In genomic region chr5:120502147-120502621, GRCm38 (mm10) we compare ENCODE assay signal across 10 mouse cellular contexts. TPM values are rescaled to one million over a fixed set of nuclear protein-coding genes. Genes with fewer than 3 reads are reported as not detected.
DNase-seq lines count a peak whose midpoint lies in the region; ATAC-seq and TF ChIP-seq lines count a peak whose summit lies in the region.
"Had no signal": no experiment of that assay in that cellular context is flagged by ENCODE, and none has a peak within 500 bp of the region (broad histone marks: within the 10 kb centered on the region; RNA-seq: fewer than 3 reads in every experiment).

No protein-coding gene starts in this region.

- no peak for ATAC-seq in limb, embryonic 13.5 days (ENCODE audit: low FRiP score, low read depth)

- H3K27ac ChIP-seq in limb, embryonic 13.5 days, result no peak overlapping the region

- intact Hi-C loops in heart, postnatal 10 days (cut with DNase I), result no loop called here

- peaks cover 11% of the 10 kb centered on the region for H3K27me3 ChIP-seq in E14TG2a.4 (ENCODE audit: insufficient read depth, low read length)
- H3K27me3 ChIP-seq in limb, embryonic 13.5 days, result no peaks in the 10 kb centered on the region
- H3K27me3 ChIP-seq: Patski had no signal

- peak overlapping the region; percentile 92 for H3K9ac ChIP-seq in limb, embryonic 13.5 days

- peaks cover 27% of the 10 kb centered on the region for H3K36me3 ChIP-seq in E14TG2a.4 (ENCODE audit: insufficient read depth, low read length)
- peaks cover 16% of the 10 kb centered on the region; the same call in 1 of the 2 replicates for H3K36me3 ChIP-seq in limb, embryonic 13.5 days

- no peak for TF ChIP-seq CTCF in E14TG2a.4 (conservative IDR thresholded peaks at IDR 0.05; ENCODE audit: low read length)

- peak overlapping the region; percentile 99 for H3K4me3 ChIP-seq in E14TG2a.4 (replicated peaks; ENCODE audit: low read length)
- H3K4me3 ChIP-seq in limb, embryonic 13.5 days, result peak overlapping the region; percentile 90

- peak overlapping the region; percentile 97 for H3K4me2 ChIP-seq in limb, embryonic 13.5 days (replicated peaks)

- H3K4me1 ChIP-seq in E14TG2a.4 (replicated peaks; ENCODE audit: low read depth, low read length), result peaks cover 46% of the 10 kb centered on the region
- H3K4me1 ChIP-seq in limb, embryonic 13.5 days, result peaks cover 28% of the 10 kb centered on the region

- WGBS in limb, embryonic 13.5 days, result 67% methylated on average over 9 of the region's 9 CpGs

- peak; percentile 93 for DNase-seq in heart, adult 11 months
- DNase-seq in heart, postnatal 10 days, result no peak
- peak; percentile 42 to 48 for DNase-seq in frontal cortex, postnatal 10 days (ENCODE audit: low spot score in 2 of 2)
- peak; percentile 45 for DNase-seq in right cerebral cortex, postnatal 25 days
- DNase-seq in T-cell, adult 2 months (ENCODE audit: low spot score), result no peak
- no peak for DNase-seq in embryo, embryonic 10.5 days (ENCODE audit: low spot score)

- no peaks in the 10 kb centered on the region for H3K9me3 ChIP-seq in E14TG2a.4 (ENCODE audit: low read length)
- no peaks in the 10 kb centered on the region for H3K9me3 ChIP-seq in limb, embryonic 13.5 days

RNA-seq across cellular contexts. Expression of gene Plbd2, which starts 1.2 kb away (rescaled TPM):
- total RNA-seq in heart, postnatal 10 days (2021), result 10 to 100 TPM; 45.6 to 45.8 TPM
- 55.9 and 58.8 TPM in 2 replicates for polyA plus RNA-seq in limb, embryonic 13.5 days (2015; fragmentation: Nextera tagmentation; extraction: Ambion mirVana)

RNA-seq across cellular contexts. Expression of gene Slc8b1, which starts 8.8 kb away (rescaled TPM):
- total RNA-seq in heart, postnatal 10 days (2021), result 10 to 100 TPM in 1 of 2 experiments, 1 to 10 TPM in 1; 8.3 to 12.6 TPM
- polyA plus RNA-seq in limb, embryonic 13.5 days (2015; fragmentation: Nextera tagmentation; extraction: Ambion mirVana), result 6.1 and 6.9 TPM in 2 replicates

RNA-seq across cellular contexts. Expression of gene Sds, which starts 25.9 kb away (rescaled TPM):
- total RNA-seq in heart, postnatal 10 days (2021), result not detected
- polyA plus RNA-seq in limb, embryonic 13.5 days (2015; fragmentation: Nextera tagmentation; extraction: Ambion mirVana), result not detected in 2 replicates
- total RNA-seq: hematopoietic stem cell, adult 5-6 weeks had no signal

RNA-seq across cellular contexts. Expression of gene Sdsl, which starts 29.6 kb away (rescaled TPM):
- total RNA-seq in heart, postnatal 10 days (2021), result 10 to 100 TPM in 1 of 2 experiments, 1 to 10 TPM in 1; 9.1 to 11.2 TPM
- polyA plus RNA-seq in limb, embryonic 13.5 days (2015; fragmentation: Nextera tagmentation; extraction: Ambion mirVana), result 2.0 and 2.3 TPM in 2 replicates

Comparison
In these comparisons a context has a peak if more than half of its experiments do, and no peak if none do; other contexts are left out.
1. DNase-seq: peak in heart, adult 11 months (single experiment), frontal cortex, postnatal 10 days (2 of 2) and right cerebral cortex, postnatal 25 days (single experiment); none in heart, postnatal 10 days (0 of 2), T-cell, adult 2 months (single experiment) and embryo, embryonic 10.5 days (single experiment).